Mouse (Mus musculus): ENCODE data around the gene Fiz1. TPM values are rescaled to one million over a fixed set of nuclear protein-coding genes. Genes with fewer than 3 reads are reported as not detected.

Gene Fiz1
- polyA plus RNA-seq, 1 experiment from 2014 or later = 50.6 TPM

Other genes starting within 250 kb of the Fiz1 start
- gene Fam71e2, start 243.4 kb downstream of the Fiz1 start, polyA plus RNA-seq (2014; fragmentation: Nextera tagmentation; extraction: Ambion mirVana) = not detected in 2 replicates
- gene Il11, start 231.8 kb downstream of the Fiz1 start, polyA plus RNA-seq (2014; fragmentation: Nextera tagmentation; extraction: Ambion mirVana) = 0.16 TPM in 1 of 2 replicates, not detected in the other
- gene Tmem190, start 231.8 kb downstream of the Fiz1 start, polyA plus RNA-seq (2014; fragmentation: Nextera tagmentation; extraction: Ambion mirVana) = not detected in 2 replicates
- gene Tmem238, start 225.0 kb downstream of the Fiz1 start, polyA plus RNA-seq (2014; fragmentation: Nextera tagmentation; extraction: Ambion mirVana) = 1.7 and 2.2 TPM in 2 replicates
- gene Rpl28, start 221.8 kb downstream of the Fiz1 start, polyA plus RNA-seq (2014; fragmentation: Nextera tagmentation; extraction: Ambion mirVana) = 157 and 169 TPM in 2 replicates
- 422 and 471 TPM in 2 replicates for gene Ube2s, start 202.1 kb downstream of the Fiz1 start, polyA plus RNA-seq (2014; fragmentation: Nextera tagmentation; extraction: Ambion mirVana)
- 3.1 and 3.2 TPM in 2 replicates for gene Shisa7, start 170.0 kb downstream of the Fiz1 start, polyA plus RNA-seq (2014; fragmentation: Nextera tagmentation; extraction: Ambion mirVana)
- gene Isoc2b, start 144.4 kb downstream of the Fiz1 start, polyA plus RNA-seq (2014; fragmentation: Nextera tagmentation; extraction: Ambion mirVana) = 2.4 and 2.5 TPM in 2 replicates
- 0.49 and 0.82 TPM in 2 replicates for gene Isoc2a, start 137.5 kb downstream of the Fiz1 start, polyA plus RNA-seq (2014; fragmentation: Nextera tagmentation; extraction: Ambion mirVana)
- 0.29 TPM in 1 of 2 replicates, not detected in the other for gene Gm36210, start 108.2 kb downstream of the Fiz1 start, polyA plus RNA-seq (2014; fragmentation: Nextera tagmentation; extraction: Ambion mirVana)
- 3.5 and 3.8 TPM in 2 replicates for gene Zfp628, start 99.5 kb downstream of the Fiz1 start, polyA plus RNA-seq (2014; fragmentation: Nextera tagmentation; extraction: Ambion mirVana)
- gene Nat14, start 92.7 kb downstream of the Fiz1 start, polyA plus RNA-seq (2014; fragmentation: Nextera tagmentation; extraction: Ambion mirVana) = 6.4 and 7.1 TPM in 2 replicates
- gene Ssc5d, start 88.9 kb downstream of the Fiz1 start, polyA plus RNA-seq (2014; fragmentation: Nextera tagmentation; extraction: Ambion mirVana) = 2.8 and 3.3 TPM in 2 replicates
- gene Sbk2, start 50.3 kb downstream of the Fiz1 start, polyA plus RNA-seq (2014; fragmentation: Nextera tagmentation; extraction: Ambion mirVana) = not detected in 2 replicates
- gene Sbk3, start 43.5 kb downstream of the Fiz1 start, polyA plus RNA-seq (2014; fragmentation: Nextera tagmentation; extraction: Ambion mirVana) = 0.09 TPM in 1 of 2 replicates, not detected in the other
- gene Zfp579, start 18.5 kb downstream of the Fiz1 start, polyA plus RNA-seq (2014; fragmentation: Nextera tagmentation; extraction: Ambion mirVana) = 41.6 and 47.8 TPM in 2 replicates
- 7.8 and 10.1 TPM in 2 replicates for gene Zfp524, start 282 bp downstream of the Fiz1 start, polyA plus RNA-seq (2014; fragmentation: Nextera tagmentation; extraction: Ambion mirVana)
- gene Gm44973, start 799 bp upstream of the Fiz1 start, polyA plus RNA-seq (2014; fragmentation: Nextera tagmentation; extraction: Ambion mirVana) = 0.36 and 1.1 TPM in 2 replicates
- gene Zfp865, start 5.7 kb upstream of the Fiz1 start, polyA plus RNA-seq (2014; fragmentation: Nextera tagmentation; extraction: Ambion mirVana) = 5.5 and 5.6 TPM in 2 replicates
- gene Ccdc106, start 5.9 kb upstream of the Fiz1 start, polyA plus RNA-seq (2014; fragmentation: Nextera tagmentation; extraction: Ambion mirVana) = 6.4 and 8.3 TPM in 2 replicates
- 0.50 TPM in 1 of 2 replicates, not detected in the other for gene 4632433K11Rik, start 19.4 kb upstream of the Fiz1 start, polyA plus RNA-seq (2014; fragmentation: Nextera tagmentation; extraction: Ambion mirVana)
- 2.7 and 3.2 TPM in 2 replicates for gene Zfp784, start 23.7 kb upstream of the Fiz1 start, polyA plus RNA-seq (2014; fragmentation: Nextera tagmentation; extraction: Ambion mirVana)
- 42.3 and 48.9 TPM in 2 replicates for gene Zfp580, start 36.8 kb upstream of the Fiz1 start, polyA plus RNA-seq (2014; fragmentation: Nextera tagmentation; extraction: Ambion mirVana)
- 167 and 186 TPM in 2 replicates for gene U2af2, start 47.4 kb upstream of the Fiz1 start, polyA plus RNA-seq (2014; fragmentation: Nextera tagmentation; extraction: Ambion mirVana)
- 64.8 and 67.4 TPM in 2 replicates for gene Epn1, start 65.5 kb upstream of the Fiz1 start, polyA plus RNA-seq (2014; fragmentation: Nextera tagmentation; extraction: Ambion mirVana)
- gene Rfpl4, start 102.3 kb upstream of the Fiz1 start, polyA plus RNA-seq (2014; fragmentation: Nextera tagmentation; extraction: Ambion mirVana) = not detected in 2 replicates
- gene Rasl2-9, start 111.3 kb upstream of the Fiz1 start, polyA plus RNA-seq (2014; fragmentation: Nextera tagmentation; extraction: Ambion mirVana) = not detected in 2 replicates
- gene Vmn1r55, start 135.0 kb upstream of the Fiz1 start, polyA plus RNA-seq (2014; fragmentation: Nextera tagmentation; extraction: Ambion mirVana) = not detected in 2 replicates
- gene Vmn1r56, start 182.1 kb upstream of the Fiz1 start, polyA plus RNA-seq (2014; fragmentation: Nextera tagmentation; extraction: Ambion mirVana) = not detected in 2 replicates
- gene Vmn1r57, start 203.8 kb upstream of the Fiz1 start, polyA plus RNA-seq (2014; fragmentation: Nextera tagmentation; extraction: Ambion mirVana) = not detected in 2 replicates